Mouse (Mus musculus) liver, embryonic 13.5 days (tissue): ENCODE results near the gene Dgkz. TPM values are rescaled to one million over a fixed set of nuclear protein-coding genes. Genes with fewer than 3 reads are reported as not detected.
A peak's percentile ranks its signal among the peaks of the same experiment; 100 is the strongest.

ENCODE experiments used
- ATAC-seq: fragments of 200-750 bp; cut with Nextera tagmentation; 2 replicates; pipeline ENCODE4 v1.8.0; 2017; ENCODE audit warnings: low read depth, mild to moderate bottlenecking, moderate number of reproducible peaks, moderate library complexity
- DNase-seq: peaks from one replicate; pipeline ENCODE4 v3.0.0; 2022
- H3K27ac ChIP-seq: fragments of 300-500 bp; sonication (generic); 2 replicates; pipeline ENCODE4 v1.5.1; 2015; ENCODE audit warnings: moderate library complexity, mild to moderate bottlenecking, inconsistent platforms
- H3K27me3 ChIP-seq: fragments of 300-500 bp; sonication (generic); 2 replicates; pipeline ENCODE4 v1.6.1; 2015; ENCODE audit warnings: mild to moderate bottlenecking, inconsistent platforms
- H3K36me3 ChIP-seq: fragments of 300-500 bp; sonication (generic); 2 replicates; pipeline ENCODE4 v1.6.1; 2015; ENCODE audit warnings: mild to moderate bottlenecking, inconsistent platforms
- H3K4me1 ChIP-seq: fragments of 300-500 bp; sonication (generic); replicated peaks from 2 replicates; pipeline ENCODE4 v1.6.1; 2015; ENCODE audit warnings: inconsistent platforms
- H3K4me2 ChIP-seq: fragments of 300-500 bp; sonication (generic); 2 replicates; pipeline ENCODE4 v1.6.1; 2015; ENCODE audit warnings: inconsistent platforms, mild to moderate bottlenecking, moderate library complexity
- H3K4me3 ChIP-seq: fragments of 300-500 bp; sonication (generic); replicated peaks from 2 replicates; pipeline ENCODE4 v1.5.1; 2015; ENCODE audit warnings: mild to moderate bottlenecking, inconsistent platforms
- H3K9ac ChIP-seq: fragments of 300-500 bp; sonication (generic); 2 replicates; pipeline ENCODE4 v1.6.1; 2015; ENCODE audit warnings: mild to moderate bottlenecking, inconsistent platforms
- H3K9me3 ChIP-seq: fragments of 300-500 bp; sonication (generic); replicated peaks from 2 replicates; pipeline ENCODE4 v1.6.1; 2016; ENCODE audit warnings: inconsistent platforms
- WGBS: fragments of 180-500 bp; shearing (Covaris S2); methylation state at CpG from one replicate; pipeline ENCODE4 v1.1.7; 2015; ENCODE audit not compliant: insufficient replicate concordance; 5-methylcytosine and 5-hydroxymethylcytosine counted together
- polyA plus RNA-seq: library from polyadenylated mRNA; unstranded; fragments of >200 nt; fragmentation: Nextera tagmentation; extraction: Ambion mirVana; gene quantifications from 2 replicates; pipeline ENCODE4 v1.2.1, GENCODE M21; 2015

Dgkz gene
- polyA plus RNA-seq, 1 experiment from 2014 or later: 28.0 TPM

DNA sequence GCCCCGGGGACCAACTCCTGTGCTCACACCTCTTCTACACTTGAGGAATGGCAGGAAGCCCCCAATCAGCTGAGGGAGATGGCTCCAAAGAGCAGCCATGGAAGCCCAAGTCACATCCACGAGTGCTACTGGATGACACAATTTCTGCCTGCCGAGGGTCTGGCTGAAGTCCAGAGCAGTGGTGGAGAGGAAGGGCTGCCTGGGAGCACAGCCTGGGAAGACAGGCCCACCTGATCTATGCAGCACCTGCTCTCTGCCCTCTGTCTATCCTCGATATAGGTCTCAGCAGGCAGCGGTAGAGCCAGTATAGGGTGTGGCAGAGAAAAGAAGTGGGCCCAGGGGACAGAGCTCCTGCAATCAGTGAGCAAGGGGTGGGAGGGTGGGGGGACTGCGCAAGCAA lies 28.8 kb downstream of the Dgkz start:
- peak overlapping the region; percentile 85 for H3K9ac ChIP-seq
- H3K27me3 ChIP-seq: no peaks in the 10 kb centered on the region
- H3K27ac ChIP-seq: peak overlapping the region; percentile 97
- H3K4me2 ChIP-seq: peak overlapping the region; percentile 81
- peaks cover 42% of the 10 kb centered on the region for H3K36me3 ChIP-seq
- DNase-seq: no peak
- ATAC-seq: peak; percentile 11; the same call in 1 of the 2 replicates
- H3K9me3 ChIP-seq: no peaks in the 10 kb centered on the region
- 35% methylated on average over 6 of the region's 6 CpGs for WGBS
- peak overlapping the region; percentile 63 for H3K4me3 ChIP-seq
- H3K4me1 ChIP-seq: peaks cover 85% of the 10 kb centered on the region

GRCm38 (mm10) chr2:91945483-91945882 lies 30.2 kb downstream of the Dgkz start, which contains the start of gene Gm9821:
Gene Gm9821 (plus strand): TSS chr2:91945703.
- H3K27ac ChIP-seq: peak within 1 kb of the TSS; percentile 97
- H3K36me3 ChIP-seq: peaks cover 55% of the 10 kb centered on the region
- H3K4me2 ChIP-seq: peak within 1 kb of the TSS; percentile 81
- H3K4me3 ChIP-seq: peak within 1 kb of the TSS; percentile 63
- WGBS: 93% methylated on average over 18 of the region's 18 CpGs
- no peaks in the 10 kb centered on the region for H3K9me3 ChIP-seq
- peak within 1 kb of the TSS; percentile 85 for H3K9ac ChIP-seq
- H3K27me3 ChIP-seq: no peaks in the 10 kb centered on the region
- DNase-seq: no peak
- peaks cover 73% of the 10 kb centered on the region for H3K4me1 ChIP-seq
- no peak for ATAC-seq

- H3K4me3 ChIP-seq: no peak overlapping the region
- H3K36me3 ChIP-seq: peaks cover 66% of the 10 kb centered on the region
- H3K27me3 ChIP-seq: no peaks in the 10 kb centered on the region
- no peaks in the 10 kb centered on the region for H3K9me3 ChIP-seq
- ATAC-seq (peak; percentile 45), DNase-seq (peak; percentile 71)
- WGBS: 37% methylated on average over 13 of the region's 13 CpGs
- peaks cover 61% of the 10 kb centered on the region for H3K4me1 ChIP-seq
- peak overlapping the region; percentile 27; the same call in 1 of the 2 replicates for H3K4me2 ChIP-seq
- H3K9ac ChIP-seq: peak overlapping the region; percentile 35
- H3K27ac ChIP-seq: peak overlapping the region; percentile 62
These were observed 31.3 kb downstream of the Dgkz start for GRCm38 (mm10) chr2:91944170-91944950.

DNA sequence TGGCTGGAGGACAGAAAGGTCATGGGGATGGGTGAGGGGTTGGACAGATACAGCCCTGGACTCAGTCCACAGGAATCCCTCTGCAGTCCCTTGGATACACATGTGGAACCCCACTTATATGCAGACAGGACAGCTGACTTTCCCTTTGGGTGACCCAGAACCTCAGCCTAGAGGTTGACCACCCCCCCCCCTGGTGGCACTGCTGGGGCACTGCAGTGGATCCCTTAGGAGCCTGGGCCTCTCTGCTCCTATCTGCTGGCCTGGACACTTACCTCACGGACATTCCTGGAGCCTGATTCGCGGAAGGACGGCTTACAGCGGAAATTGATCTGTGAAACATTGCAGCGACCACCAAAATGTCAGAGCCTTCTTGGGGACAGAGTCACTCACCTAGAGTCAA lies 33.3 kb downstream of the Dgkz start:
- Histone ChIP-seq H3K36me3 (peaks cover 87% of the 10 kb centered on the region), H3K27ac (no peak overlapping the region), H3K27me3 (no peaks in the 10 kb centered on the region), H3K4me1 (peaks cover 41% of the 10 kb centered on the region), H3K4me2 (no peak overlapping the region), H3K9me3 (no peaks in the 10 kb centered on the region), H3K4me3 (no peak overlapping the region), H3K9ac (no peak overlapping the region)
- DNase-seq (no peak), ATAC-seq (no peak)
- 71% methylated on average over 6 of the region's 6 CpGs for WGBS

DNA sequence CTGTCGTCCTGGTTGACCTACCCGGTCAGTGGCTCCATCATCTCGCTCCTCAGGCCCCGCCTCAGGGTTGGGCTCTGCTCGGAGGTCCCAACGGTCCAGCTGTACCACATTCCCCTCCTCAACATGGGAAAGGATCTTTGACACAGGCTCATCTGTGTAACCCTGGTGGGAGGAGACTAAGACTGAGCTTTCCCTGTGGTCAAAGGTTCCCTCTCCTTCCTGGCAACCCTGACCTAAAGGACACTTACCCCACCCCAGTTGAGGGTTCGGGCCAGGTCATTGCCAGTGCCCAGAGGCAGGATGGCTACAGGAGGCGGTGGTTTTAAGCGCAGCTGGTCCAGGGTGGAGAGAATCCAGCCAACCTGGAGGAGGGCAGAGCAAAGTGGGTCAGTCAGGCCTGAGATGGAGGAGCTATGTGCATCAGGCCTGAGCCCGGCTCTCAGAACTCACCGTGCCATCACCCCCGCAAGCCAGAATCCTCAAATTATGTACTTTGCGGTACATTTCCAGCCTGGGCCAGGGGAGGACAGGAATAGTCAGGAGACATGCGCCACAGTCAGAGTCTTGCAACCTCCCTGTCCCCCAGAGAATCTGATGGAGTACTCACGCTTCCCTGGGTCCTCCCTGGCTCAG lies 36.2 kb downstream of the Dgkz start:
- no peaks in the 10 kb centered on the region for H3K27me3 ChIP-seq
- H3K4me2 ChIP-seq: no peak overlapping the region
- H3K27ac ChIP-seq: no peak overlapping the region
- peaks cover 95% of the 10 kb centered on the region for H3K36me3 ChIP-seq
- no peak for ATAC-seq
- no peaks in the 10 kb centered on the region for H3K9me3 ChIP-seq
- no peak overlapping the region for H3K4me3 ChIP-seq
- H3K4me1 ChIP-seq: peaks cover 20% of the 10 kb centered on the region
- DNase-seq: no peak
- WGBS: 89% methylated on average over 15 of the region's 15 CpGs
- no peak overlapping the region for H3K9ac ChIP-seq

DNA sequence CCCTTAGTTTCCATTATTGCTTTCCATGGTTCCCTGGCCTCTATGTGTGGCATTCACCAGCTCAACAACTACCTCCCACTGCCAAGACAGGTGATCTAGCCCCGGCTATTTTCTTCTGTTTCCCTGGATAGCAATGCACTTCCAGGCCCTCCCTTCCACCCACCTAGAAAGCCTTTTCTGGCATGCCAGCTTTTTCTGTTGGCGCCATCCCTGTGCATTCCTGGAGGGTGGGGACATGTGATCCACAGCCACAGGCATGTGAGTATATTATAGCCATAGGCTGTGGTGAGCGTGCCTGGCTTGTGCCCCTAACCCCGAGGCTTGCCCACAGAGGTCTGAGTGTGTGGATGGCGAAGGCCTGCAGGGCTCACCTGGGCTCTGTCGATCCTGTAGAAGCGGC lies 39.5 kb downstream of the Dgkz start:
- DNase-seq (no peak), ATAC-seq (no peak)
- Histone ChIP-seq H3K27me3 (peaks cover 9% of the 10 kb centered on the region), H3K9ac (no peak overlapping the region), H3K9me3 (no peaks in the 10 kb centered on the region), H3K4me3 (no peak overlapping the region), H3K4me2 (no peak overlapping the region), H3K36me3 (peaks cover 85% of the 10 kb centered on the region), H3K4me1 (peaks cover 41% of the 10 kb centered on the region), H3K27ac (no peak overlapping the region)
- WGBS: 88% methylated on average over 7 of the region's 7 CpGs

GRCm38 (mm10) chr2:91934826-91935525 lies 40.7 kb downstream of the Dgkz start:
- Histone ChIP-seq H3K9me3 (no peaks in the 10 kb centered on the region), H3K4me1 (peaks cover 52% of the 10 kb centered on the region), H3K36me3 (peaks cover 73% of the 10 kb centered on the region), H3K4me2 (no peak overlapping the region), H3K27ac (no peak overlapping the region), H3K27me3 (peaks cover 18% of the 10 kb centered on the region), H3K9ac (no peak overlapping the region), H3K4me3 (no peak overlapping the region)
- WGBS: 78% methylated on average over 9 of the region's 9 CpGs
- DNase-seq (no peak), ATAC-seq (no peak)

DNA sequence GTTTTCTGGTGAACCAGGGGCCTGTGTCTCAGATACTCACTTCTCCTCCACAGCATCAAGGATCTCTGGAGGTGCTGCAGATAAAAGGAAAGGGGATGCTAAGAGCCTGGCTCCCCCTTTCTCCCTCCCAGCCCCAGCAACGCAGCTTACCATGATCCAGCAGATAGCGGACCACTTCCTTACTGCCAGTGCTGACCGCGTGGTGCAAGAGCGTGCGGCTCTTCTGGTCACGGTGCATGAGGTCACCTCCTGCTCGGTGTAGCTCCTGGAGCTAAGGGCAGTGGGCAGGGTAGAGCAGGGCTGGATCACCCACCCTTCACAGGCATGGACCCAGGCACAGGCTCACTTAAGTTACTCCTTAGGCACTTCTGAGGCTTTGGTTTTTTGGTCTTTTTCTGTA lies 41.6 kb downstream of the Dgkz start:
- no peak for ATAC-seq
- peaks cover 56% of the 10 kb centered on the region for H3K4me1 ChIP-seq
- DNase-seq: no peak
- H3K36me3 ChIP-seq: peaks cover 63% of the 10 kb centered on the region
- H3K9ac ChIP-seq: no peak overlapping the region
- H3K27ac ChIP-seq: no peak overlapping the region
- no peak overlapping the region for H3K4me2 ChIP-seq
- H3K4me3 ChIP-seq: no peak overlapping the region
- peaks cover 22% of the 10 kb centered on the region for H3K27me3 ChIP-seq
- WGBS: 32% methylated on average over 8 of the region's 8 CpGs
- H3K9me3 ChIP-seq: no peaks in the 10 kb centered on the region

DNA sequence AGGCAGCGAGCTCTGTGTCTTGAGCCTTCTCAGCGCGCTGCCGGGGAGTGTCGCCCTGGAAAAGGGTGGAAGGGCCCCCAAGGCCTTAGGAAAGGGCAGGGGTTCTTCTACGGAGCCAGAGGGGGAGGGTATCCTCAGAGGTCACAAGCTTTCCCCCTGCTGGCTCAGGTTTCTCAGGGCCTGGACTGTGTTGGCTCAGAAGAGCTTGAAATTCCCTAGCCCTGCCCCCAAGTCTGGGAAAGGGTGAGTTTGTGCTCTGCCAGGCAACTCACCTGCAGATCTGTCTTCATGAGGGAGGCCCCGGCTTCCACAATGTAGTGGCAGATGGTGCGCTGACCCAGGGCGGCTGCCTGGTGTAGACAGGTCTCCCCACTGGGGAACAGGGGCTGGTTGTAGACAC lies 42.2 kb downstream of the Dgkz start:
- 64% methylated on average over 9 of the region's 9 CpGs for WGBS
- no peak for DNase-seq
- Histone ChIP-seq H3K36me3 (peaks cover 58% of the 10 kb centered on the region), H3K4me2 (peak overlapping the region; percentile 67; the same call in 1 of the 2 replicates), H3K27me3 (peaks cover 28% of the 10 kb centered on the region), H3K9me3 (no peaks in the 10 kb centered on the region), H3K4me3 (no peak overlapping the region), H3K27ac (peak overlapping the region; percentile 59), H3K4me1 (peaks cover 56% of the 10 kb centered on the region), H3K9ac (no peak overlapping the region)
- no peak for ATAC-seq

GRCm38 (mm10) chr2:91932737-91933350 lies 42.8 kb downstream of the Dgkz start:
- H3K36me3 ChIP-seq: peaks cover 52% of the 10 kb centered on the region
- WGBS: 25% methylated on average over 6 of the region's 6 CpGs
- H3K27me3 ChIP-seq: peaks cover 33% of the 10 kb centered on the region
- H3K4me3 ChIP-seq: peak overlapping the region; percentile 43
- H3K9me3 ChIP-seq: no peaks in the 10 kb centered on the region
- peak overlapping the region; percentile 39 for H3K9ac ChIP-seq
- H3K27ac ChIP-seq: peak overlapping the region; percentile 59
- peaks cover 63% of the 10 kb centered on the region for H3K4me1 ChIP-seq
- H3K4me2 ChIP-seq: peak overlapping the region; percentile 67
- ATAC-seq: no peak
- DNase-seq: no peak
